Mouse (Mus musculus) cerebellum, adult 2 months (tissue): ENCODE results near the gene Tnnc1.

Experiments used
- CTCF ChIP-seq: fragments of 200-500 bp; IDR thresholded peaks from 2 replicates; pipeline ENCODE4 v1.5.1; 2011; ENCODE audit warnings: low read depth, mild to moderate bottlenecking, control low read depth, low read length, moderate library complexity, borderline replicate concordance; ENCODE audit not compliant: insufficient read depth
- POLR2A ChIP-seq: fragments of 200-500 bp; IDR thresholded peaks from 2 replicates; pipeline ENCODE4 v1.6.1; 2011; ENCODE audit warnings: low read length, control low read depth, borderline replicate concordance; ENCODE audit not compliant: insufficient read depth

GRCm38 (mm10) chr14:31251084-31251604 lies 43.0 kb downstream of the Tnnc1 start, which contains the start of the genes Phf7 and Bap1:
- TF ChIP-seq CTCF (no peak), POLR2A (peak; percentile 91)
